Mouse (Mus musculus) lung, postnatal 14 days (tissue): Measurements from ENCODE around the gene Ap5s1.

Source experiments
- DNase-seq: peaks from one replicate; pipeline ENCODE4 v3.0.0; 2021

Gene Ap5s1

DNA sequence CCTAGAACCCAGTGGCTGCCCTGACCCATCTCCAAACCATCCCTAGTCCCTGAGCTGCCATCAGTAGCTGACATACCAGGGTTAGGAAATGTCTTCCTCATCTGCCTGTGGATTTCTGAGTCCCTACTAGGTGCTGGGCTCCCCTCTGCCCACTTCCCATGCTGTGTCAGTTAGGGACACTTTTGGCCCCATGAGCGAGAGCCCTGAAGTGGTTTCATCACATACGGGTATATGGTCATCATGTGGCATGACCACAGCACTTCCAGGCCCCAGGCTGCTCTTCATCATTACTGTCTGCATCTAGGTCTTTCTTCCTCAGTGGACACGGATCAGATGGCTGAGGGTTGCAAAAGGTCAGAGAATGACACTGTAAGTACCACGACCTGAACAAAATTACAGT lies at the start of gene Ap5s1:
Gene Ap5s1 (plus strand): TSS at position 301 of the 400 bp plus-strand sequence.
- DNase-seq = no peak

DNA sequence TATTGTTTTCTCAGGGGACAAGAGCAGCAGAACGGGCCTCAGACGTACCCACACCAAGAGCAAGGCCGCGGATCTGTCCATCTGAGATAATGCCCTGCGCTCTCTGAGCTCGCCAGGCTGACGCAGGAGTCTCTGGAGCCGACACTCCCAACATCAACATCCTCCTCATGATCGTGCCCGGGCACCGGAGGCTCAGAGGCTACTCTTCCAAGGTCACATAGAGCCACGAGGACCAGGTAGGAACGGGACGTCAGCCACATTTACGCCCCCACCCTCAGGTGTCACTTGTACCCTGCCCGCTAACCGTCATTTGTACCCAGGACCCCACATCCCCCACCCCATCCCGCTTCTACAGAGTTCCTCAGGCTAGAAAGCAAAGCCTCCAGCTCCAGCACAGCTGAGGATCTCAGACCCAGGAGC lies 47.4 kb upstream of the Ap5s1 start:
- peak; percentile 49 for DNase-seq

DNA sequence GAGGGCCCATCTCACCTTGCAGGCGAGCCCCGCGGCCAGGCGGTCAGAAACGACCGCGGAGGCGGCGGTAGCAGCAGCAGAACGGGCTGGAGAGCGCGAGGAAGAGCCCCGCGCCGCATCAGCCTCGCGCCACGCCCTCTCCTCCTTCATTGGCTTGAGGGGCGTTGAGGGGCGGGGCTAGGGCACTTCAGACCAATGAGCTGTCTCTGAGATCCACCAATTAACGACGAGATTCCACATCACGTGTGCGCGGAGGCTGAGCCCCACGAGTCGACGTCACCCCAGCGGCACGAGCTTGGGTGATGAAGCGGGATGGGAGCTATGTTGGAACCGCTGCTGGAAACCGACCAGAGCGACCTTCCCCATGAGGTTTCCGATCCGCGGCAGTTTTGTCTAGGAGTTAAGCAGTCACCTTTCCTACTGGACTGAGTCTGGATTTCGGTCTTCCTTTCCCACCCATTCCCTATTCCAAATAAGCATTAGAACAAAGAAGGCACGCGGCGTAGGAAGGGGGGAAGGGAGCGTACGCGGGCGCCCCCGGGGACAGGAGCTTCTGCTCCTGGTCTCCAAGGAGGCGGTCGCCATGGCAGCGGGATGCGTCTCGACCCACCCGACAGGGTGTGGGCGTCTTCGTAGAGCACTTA lies 46.8 kb upstream of the Ap5s1 start, which contains the start of gene 1700037H04Rik:
Gene 1700037H04Rik (minus strand): TSS at position 144 of the 644 bp plus-strand sequence.
- DNase-seq = peak; percentile 97

DNA sequence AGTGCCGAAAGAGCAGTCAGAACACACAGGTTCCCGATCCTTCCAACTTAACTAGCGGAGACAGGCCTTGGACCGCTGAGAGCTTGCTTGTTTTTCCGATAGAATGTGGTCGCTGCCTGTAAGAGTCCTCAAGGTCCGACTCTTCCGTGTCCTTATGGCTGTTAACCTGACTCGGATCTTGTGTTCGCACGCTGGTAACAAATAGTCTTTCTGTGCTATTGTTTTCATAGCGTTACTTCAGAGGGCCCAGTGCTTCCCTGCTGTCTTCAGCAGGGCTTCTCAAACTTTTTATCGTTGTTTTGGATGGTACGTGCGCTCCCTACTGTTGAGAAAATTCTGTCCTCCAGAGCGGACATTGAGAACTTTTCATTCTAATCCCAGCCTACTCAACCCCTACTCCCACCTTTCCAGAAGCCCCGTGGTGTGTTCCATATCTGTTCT lies 46.2 kb upstream of the Ap5s1 start:
- DNase-seq = peak; percentile 42

DNA sequence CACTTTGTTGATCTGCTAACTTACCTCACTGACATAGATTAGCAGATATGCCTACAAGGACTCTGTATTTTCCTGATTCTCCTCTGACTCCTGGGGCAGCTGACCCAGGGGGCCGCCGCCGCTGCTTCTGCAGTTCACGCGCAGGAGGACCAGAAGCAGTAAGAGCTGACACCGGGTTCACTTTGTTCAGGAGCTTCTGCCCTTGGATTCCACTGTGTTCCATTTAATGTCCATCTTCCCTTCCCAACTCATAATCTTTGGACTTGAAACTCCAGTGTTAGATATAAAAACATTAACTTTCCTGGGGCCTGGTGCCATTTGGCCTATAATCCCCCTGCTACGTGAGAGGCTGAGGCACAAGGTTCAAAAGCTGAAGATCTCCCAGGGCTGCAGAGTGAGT lies 43.0 kb upstream of the Ap5s1 start:
- DNase-seq = no peak

DNA sequence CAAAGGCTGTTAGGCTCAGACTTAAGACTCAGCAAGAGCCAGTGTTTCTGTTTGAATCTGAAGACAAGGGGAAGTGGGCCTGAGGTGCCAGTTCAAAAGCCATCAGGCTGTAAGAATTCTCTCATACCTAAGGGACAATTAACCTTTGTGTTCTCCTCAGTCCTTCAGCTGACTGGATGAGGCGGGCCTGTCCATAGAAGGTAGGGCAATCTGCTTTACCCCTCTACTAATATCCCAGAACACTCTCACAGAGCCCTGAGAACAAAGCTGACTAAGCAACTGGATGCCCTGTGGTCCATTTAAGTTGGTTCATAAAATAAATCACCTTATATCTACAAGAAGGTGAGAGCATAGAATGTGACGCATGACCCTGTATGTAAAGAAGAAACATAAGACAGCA lies 40.7 kb upstream of the Ap5s1 start:
- DNase-seq = no peak

DNA sequence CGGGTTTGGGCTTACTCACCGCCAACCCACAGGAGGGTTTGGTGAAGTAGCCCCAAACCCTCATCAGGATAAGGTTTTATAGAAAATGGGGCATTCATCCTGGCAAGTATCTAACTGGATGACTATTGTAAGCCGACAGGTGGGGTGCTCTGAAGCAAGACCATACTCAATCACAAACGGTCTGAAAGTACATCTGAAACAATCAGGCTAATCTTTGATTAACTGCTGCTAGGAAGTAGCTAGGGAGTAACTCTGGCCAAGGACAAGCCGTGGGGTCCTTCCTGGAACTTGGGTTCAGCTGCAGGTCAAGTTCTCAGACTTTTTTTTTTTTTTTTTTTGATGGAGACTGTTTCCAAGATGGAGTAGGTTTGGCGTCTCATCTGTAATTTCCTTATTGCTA lies 38.9 kb upstream of the Ap5s1 start:
- no peak for DNase-seq

DNA sequence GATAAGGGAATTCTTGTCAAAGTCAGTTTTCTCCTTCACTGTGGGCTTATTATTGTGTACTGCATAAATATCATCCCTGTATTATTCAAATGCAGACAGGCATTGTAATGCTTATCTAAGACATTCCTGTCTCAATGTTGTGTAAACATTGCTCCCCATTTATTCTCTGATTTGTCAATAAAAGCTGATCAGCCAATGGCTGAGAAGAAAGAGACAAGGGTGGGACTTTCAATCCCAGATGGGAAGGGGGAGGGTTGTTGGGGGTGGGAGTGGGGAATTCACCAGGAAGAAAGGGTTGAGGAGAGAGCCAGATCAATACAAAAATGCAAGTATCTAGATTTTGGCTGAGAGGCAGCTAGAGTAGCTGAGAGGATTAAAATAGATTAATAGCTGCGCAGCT lies 38.0 kb upstream of the Ap5s1 start:
- no peak for DNase-seq

DNA sequence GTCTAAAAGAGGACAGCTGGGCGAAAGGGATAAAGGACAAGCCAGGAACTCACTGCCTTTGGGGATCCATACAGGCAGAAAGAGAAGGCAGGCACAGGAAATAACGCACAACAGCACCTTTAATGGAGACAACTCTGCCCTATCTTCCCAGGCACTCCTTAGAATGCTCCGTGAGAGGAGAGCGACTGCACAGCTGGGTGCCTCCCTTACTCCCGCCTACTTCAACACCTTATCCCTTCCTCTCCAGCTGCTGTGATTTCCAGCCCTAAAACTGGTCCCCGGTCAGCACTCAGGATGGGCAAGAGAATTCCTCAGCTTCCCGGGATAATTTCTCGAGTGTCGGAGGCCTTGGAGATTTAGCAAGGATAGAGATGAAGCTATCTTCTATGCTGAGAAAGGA lies 35.9 kb upstream of the Ap5s1 start:
- no peak for DNase-seq

DNA sequence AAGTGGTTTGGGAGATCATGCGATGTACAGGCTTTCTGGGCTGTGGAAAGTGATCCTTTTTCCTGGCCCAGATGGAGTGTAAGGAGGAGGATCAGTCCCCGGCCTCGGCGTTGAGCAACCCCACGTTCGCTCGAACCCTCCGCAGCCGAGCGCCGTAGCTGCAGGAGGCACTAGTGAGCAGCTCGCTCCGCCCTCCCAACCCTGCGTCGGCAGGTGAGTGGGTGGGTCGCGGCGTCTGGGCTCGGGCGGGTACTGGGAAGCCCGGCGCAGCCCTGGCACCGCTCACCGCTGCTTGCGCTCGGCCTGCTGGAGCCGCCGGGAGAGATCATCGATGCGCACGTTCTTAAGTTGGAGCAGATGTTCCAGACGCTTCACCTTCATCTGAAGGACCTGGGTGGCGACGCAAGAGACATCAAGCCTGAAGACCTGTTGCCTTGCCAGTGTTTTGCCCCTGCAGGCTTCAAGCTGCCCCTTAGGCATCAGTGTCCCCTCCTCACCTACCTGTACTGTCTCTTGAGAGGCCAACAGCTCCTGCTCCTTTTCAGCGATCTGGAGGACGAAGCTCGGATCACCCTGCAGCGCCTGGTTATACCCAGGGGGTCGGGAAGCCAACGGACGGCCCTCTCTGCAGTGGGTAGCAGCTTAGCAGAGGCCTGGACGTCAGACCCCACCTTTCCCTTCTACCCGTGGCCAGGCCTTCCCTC lies 35.3 kb upstream of the Ap5s1 start:
- DNase-seq = peak; percentile 79

DNA sequence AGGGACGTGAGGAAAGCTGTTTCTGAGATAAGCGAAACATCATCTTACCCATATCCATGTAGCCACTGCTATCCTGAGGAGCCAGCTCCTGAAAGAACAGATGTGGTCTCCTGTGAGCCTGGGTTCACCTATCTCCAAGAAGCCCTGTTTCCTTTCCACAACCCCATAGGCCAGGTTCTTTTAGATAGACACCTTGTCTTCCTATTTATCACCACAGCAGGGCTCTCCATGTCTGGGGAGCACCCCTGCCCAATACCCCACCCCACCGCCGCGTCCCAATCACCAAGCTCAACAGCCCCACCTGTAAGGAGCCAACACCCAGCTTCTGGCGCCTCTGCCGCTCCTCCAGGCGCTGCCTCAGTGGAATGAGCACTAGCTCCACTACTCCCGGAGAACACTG lies 34.6 kb upstream of the Ap5s1 start:
- DNase-seq = no peak

DNA sequence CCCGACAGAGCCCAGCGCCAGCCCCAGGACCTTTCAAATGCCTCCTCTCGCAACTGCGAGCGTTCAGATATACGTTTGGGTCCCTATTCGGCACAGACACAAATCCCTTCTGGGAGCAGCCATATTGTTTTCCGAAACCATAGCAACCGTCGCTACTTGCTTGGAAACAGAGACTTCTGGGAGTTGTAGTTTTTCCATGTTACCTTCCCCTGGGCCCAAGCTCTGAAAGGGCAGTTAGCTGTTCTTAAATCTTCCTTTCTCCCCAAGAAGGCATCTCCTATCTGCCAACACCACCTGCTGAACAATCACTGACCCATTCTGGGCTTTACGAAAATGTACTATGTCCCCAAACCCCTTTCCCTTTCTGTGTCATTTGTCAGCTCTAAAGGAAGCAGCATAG lies 32.2 kb upstream of the Ap5s1 start:
- peak; percentile 60 for DNase-seq

DNA sequence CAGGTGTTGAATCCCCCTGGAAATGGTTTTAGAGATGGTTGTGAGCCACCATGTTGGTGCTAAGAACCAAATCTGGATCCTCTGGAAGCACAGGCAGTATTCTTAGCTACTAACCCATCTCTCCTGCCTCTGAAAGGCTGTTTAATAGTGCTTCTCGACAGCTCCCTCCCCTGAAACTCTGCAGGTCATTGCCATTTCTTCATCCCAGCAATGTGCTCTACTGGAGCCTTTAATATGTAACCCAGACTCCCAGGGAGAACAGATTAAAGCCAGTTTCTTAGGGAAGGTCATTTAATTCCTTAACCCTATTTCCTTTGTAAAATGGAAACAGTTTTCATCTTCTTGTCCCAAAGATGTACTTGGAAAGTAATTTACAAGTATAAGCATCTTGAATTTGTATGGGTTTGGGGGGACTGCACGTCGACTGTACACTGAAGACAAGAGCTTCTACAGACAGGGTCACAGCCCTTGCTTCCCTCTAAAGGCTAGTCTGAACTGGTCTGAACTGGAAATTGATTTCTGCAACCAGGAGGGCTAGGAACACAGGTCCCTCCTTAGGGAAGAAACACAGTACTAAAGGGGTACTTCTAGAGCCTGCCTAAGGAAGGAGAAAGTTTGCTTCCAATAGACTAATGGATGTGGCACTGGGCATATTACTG lies 31.5 kb upstream of the Ap5s1 start:
- DNase-seq = no peak

DNA sequence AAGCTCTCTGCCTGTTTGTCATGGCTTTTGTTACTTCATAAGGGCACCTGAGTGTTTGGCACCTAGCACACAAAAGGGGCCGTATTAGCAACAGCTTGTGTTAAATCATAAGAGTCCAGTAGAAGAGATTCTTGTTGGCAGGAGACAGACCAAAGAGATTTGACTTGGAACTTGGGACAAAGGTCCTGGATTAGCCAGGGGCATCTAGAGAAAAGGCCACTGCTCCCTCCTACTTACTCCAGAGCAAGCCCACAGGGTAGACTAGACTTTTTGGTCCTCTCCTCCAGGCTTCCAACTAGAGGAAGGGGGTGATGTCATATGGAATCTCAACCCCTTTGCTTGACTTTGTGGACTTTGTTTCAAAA lies 31.0 kb upstream of the Ap5s1 start:
- no peak for DNase-seq

DNA sequence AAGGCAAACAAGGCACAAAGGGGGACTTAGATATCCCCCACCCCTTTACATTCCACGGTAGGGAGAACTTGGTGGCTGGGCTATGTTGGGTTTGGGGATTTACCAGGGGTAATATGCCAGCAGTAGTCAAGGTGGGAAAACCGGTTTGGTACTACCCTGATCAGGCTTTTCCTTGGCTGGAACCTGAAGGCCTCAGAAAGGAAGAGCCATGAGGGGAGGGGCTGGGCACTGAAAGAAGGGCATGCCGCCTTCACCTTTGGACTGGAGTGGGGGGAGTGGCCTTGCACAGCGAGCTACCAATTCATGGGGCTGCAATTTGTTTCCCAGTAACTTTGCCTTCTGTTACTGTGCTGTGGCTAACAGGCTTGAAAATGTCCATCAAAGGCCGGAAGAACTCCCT lies 30.4 kb upstream of the Ap5s1 start:
- peak; percentile 37 for DNase-seq

DNA sequence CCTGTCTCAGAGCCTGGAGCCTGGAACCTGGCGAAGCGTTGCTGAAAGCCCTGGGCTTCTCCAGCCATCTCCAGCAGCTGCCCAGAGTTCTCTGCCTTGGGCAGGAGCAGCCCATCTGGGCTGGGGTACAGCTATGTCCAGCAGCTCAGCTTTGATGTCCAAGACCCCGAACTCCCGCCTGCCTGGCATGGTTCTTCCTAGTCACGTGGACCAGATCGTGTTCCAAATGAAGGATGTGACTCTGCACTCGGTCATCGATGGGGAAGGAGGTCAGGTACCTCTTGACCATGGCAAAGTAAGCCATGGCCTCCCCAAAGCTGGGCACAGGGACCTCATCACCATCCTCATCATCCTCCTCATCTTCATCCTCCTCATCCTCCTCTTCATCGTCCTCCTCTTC lies 28.9 kb upstream of the Ap5s1 start:
- no peak for DNase-seq

DNA sequence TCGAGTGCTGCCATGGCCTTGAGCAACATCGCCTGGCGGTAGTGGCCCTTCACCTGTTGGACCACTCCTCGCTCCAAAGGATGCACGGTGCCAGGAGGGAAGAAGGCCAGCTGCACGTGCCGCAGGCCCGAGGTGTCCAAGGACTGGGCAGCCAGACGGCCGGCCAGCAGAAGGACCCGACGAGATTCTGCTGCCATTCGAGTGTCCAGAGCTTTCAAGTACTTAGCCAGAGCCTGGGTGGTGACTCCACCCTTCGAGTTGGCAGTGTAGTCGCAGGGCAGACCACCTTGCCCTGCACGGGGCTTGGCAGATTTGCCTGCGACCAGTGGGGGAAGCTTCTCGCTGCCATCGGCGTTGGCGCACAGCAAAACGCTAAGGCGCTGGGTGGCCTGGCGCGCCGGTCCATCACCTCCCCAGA lies 28.0 kb upstream of the Ap5s1 start:
- DNase-seq = no peak

DNA sequence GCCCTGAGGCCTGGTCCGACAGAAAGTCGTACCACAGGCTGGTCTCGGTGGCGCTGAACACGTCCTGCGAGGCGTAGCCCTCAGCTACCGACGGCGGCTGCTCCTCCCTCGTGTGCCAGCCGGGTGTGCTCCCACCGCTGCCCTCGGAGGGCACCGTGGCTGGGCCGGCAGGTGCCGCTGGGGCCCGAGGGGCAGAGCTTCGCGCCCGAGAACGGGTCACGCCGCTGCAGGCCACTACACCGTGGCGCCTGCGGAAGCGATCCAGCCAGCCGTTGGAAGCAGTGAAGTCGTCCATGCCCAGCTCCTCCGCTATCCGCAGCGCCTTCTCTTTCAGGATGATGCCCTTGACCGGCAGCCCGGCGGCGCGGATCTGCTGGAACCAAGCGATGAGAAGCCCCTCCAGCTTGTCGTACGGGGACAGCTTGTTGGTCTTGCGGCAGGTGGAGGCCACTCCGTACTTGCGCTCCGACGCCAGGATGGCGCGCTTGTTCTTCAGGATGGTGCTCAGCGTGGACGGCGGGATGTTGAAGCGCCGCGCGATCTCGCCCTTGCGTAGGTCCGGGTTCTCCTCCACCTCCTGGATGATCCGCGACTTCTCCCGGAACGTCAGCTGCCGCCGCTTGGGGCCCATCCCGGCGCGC lies 27.5 kb upstream of the Ap5s1 start:
- peak; percentile 60 for DNase-seq

DNA sequence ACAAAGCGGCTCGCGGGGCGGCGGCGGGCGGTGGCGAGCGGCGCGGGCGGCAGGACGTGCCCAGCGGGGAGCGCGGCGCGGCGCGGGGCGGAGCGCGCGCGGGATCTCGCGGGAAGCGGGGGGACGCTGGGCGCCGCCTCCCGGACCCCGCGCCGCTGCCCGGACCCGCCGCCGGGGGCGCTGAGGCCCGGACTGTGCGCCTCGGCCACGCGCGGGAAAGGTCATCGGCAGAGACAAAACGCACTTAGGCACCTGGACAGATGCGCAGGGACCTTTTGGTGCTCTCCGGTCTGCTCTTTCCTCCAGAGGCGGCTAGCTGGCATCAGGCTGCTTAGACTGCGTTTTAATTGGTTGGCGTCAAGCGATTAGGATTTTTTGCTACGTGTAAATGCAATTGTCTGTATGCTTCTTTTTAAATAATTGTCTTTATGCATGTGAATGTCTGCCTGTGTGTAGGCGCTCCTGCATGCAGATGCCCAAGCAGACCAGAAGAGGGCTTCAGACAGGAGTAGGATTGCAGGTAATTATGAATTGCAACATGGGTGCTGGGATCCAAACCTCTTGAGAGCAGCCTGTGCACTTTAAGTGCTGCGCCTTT lies 26.8 kb upstream of the Ap5s1 start, which contains the start of gene Cenpb:
Gene Cenpb (minus strand): TSS at position 78 of the 598 bp plus-strand sequence.
- DNase-seq = peak; percentile 86

DNA sequence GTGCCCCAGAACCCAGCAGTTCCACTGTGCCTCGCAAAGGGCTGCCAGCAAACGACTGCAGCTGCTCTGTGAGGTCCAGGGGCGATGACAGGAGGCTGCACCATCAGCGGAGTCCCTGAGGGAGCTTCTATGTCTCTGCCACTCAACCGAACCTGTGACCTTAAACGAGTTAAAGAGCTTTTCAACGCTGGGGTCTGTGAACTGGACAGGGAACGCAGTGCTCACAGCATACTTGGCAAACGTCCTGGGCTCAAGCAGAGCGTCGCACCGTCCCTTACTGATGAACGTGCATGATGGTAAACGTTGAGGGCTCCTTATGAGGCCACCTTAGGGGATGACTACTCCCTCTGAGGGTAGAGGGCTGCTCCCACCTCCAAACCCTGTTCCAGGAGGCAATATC lies 20.5 kb upstream of the Ap5s1 start:
- DNase-seq = no peak

DNA sequence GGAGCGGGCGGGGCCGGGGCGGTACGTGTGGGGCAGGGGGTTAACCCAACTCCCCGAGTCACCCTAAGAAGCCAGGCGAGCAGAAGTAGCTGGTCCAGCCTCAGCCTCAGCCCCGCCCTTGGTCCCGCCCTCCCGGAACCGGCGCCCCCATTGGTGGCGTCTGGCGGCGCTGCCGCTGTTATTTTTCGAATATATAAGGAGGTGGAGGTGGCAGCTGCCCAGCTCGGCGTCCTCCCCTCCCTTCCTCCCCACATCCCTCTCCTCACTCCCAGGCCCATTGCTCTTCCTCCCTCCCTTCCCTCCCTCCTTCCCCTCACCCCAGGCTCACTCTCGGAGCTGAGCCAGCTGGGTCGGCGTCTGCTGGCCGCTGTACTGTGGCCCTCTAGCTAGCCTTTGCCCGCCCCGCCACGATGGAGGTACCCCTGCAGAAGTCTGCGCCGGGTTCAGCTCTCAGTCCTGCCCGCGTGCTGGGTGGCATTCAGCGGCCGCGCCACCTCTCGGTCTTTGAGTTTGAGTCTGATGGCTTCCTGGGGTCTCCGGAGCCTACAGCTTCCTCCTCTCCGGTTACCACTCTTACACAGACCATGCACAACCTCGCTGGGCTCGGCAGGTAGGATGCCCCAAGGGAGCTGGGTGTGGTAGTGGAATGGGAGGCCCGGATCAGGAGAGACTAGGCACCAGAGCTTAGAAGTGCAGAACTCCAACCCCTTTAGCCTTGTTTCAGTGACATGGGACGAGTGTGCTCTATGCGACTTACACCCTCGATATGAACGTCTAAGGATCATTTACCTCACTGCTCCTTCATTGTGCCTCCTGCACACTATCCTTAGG lies 19.9 kb upstream of the Ap5s1 start, which contains the start of the genes Cdc25b and Spef1:
Gene Cdc25b (plus strand): TSS at position 179 of the 831 bp plus-strand sequence.
Gene Spef1 (minus strand): TSS at position 512 of the 831 bp plus-strand sequence.
- peak; percentile 89 for DNase-seq

DNA sequence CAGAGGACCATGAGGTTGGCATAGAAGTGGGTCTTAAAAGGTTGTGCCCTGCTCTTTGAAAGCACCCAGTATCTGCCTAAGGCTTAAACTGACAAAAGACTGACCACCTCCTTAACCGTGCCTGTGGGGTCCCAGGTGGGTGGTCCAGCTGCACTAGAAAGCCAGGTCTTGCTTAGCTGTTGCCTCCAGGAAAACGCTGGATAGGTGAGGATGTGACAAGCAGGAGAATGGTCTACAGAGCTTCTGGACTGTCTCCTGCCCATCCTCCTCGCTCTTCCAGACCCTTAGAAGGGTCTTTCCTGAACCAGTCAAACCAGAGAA lies 19.3 kb upstream of the Ap5s1 start:
- DNase-seq = no peak
